Mouse (Mus musculus) T-helper 17 cell (primary cell): ENCODE data around the gene Tomm40.

Experiments
- in situ Hi-C, 2 experiments: fragments of 300-600 bp; cut with MboI, MseI; formaldehyde crosslinking; loops; 1 replicate in 1 of 2; 2 replicates in 1 of 2; pipeline ENCODE4 v1.15.1; 2025; ENCODE audit warnings: high pct_unique_total_duplicates in 2 of 2

Gene Tomm40

GRCm38 (mm10) chr7:19744590-19745385, 29.6 kb upstream of the Tomm40 start:
- in situ Hi-C loops, result loop anchor here in 1 of 2 experiments (5.0 kb wide), 1 partner anchor 67 kb away; the partner anchor contains the start of gene Apoc2

- in situ Hi-C loops, result loop anchor here in 1 of 2 experiments (5.0 kb wide), 1 partner anchor 66 kb away; the partner anchor contains the start of gene Apoc2
Measured at GRCm38 (mm10) chr7:19743791-19744190, 28.6 kb upstream of the Tomm40 start.

- in situ Hi-C loops, result loop anchor here in 1 of 2 experiments (5.0 kb wide), 1 partner anchor 65 kb away; the partner anchor contains the start of gene Apoc2
Measured at GRCm38 (mm10) chr7:19742468-19742867, 27.2 kb upstream of the Tomm40 start.

- in situ Hi-C loops, result loop anchor here in 1 of 2 experiments (5.0 kb wide), 1 partner anchor 64 kb away; the partner anchor contains the start of gene Apoc2
Measured at GRCm38 (mm10) chr7:19741329-19742031, 26.2 kb upstream of the Tomm40 start.

- in situ Hi-C loops, result loop anchor here in 1 of 2 experiments (5.0 kb wide), 1 partner anchor 63 kb away; the partner anchor contains the start of gene Apoc2
Measured at GRCm38 (mm10) chr7:19740269-19740668, 25.0 kb upstream of the Tomm40 start.

GRCm38 (mm10) chr7:19738771-19739170, 23.5 kb upstream of the Tomm40 start:
- in situ Hi-C loops, result loop anchor here in 1 of 2 experiments (10.0 kb wide), 1 partner anchor 834 kb away; no protein-coding TSS in a partner anchor

GRCm38 (mm10) chr7:19736389-19737057, 21.3 kb upstream of the Tomm40 start:
- in situ Hi-C loops, result loop anchor here in 1 of 2 experiments (10.0 kb wide), 1 partner anchor 832 kb away; no protein-coding TSS in a partner anchor

GRCm38 (mm10) chr7:19734178-19734666, 19.0 kb upstream of the Tomm40 start:
- in situ Hi-C loops, result loop anchor here in 1 of 2 experiments (10.0 kb wide), 1 partner anchor 829 kb away; no protein-coding TSS in a partner anchor

GRCm38 (mm10) chr7:19726541-19726940, 11.3 kb upstream of the Tomm40 start:
- in situ Hi-C loops, result no loop called here

- in situ Hi-C loops, result no loop called here
Measured at GRCm38 (mm10) chr7:19724167-19724566, 8.9 kb upstream of the Tomm40 start.

- in situ Hi-C loops, result no loop called here
Measured at GRCm38 (mm10) chr7:19722754-19723195, 7.5 kb upstream of the Tomm40 start.

- in situ Hi-C loops, result loop anchor here in 1 of 2 experiments (5.0 kb wide), 1 partner anchor 58 kb away; no protein-coding TSS in a partner anchor
Measured at GRCm38 (mm10) chr7:19719200-19719599, 4.0 kb upstream of the Tomm40 start.

- in situ Hi-C loops, result loop anchor here in 1 of 2 experiments (5.0 kb wide), 1 partner anchor 59 kb away; no protein-coding TSS in a partner anchor
Measured at GRCm38 (mm10) chr7:19718297-19718952, 3.2 kb upstream of the Tomm40 start.

- in situ Hi-C loops, result loop anchor here in 1 of 2 experiments (5.0 kb wide), 1 partner anchor 60 kb away; no protein-coding TSS in a partner anchor
Measured at GRCm38 (mm10) chr7:19717346-19717745, 2.1 kb upstream of the Tomm40 start.

GRCm38 (mm10) chr7:19716822-19717221, 1.6 kb upstream of the Tomm40 start:
- in situ Hi-C loops, result loop anchor here in 1 of 2 experiments (5.0 kb wide), 1 partner anchor 60 kb away; no protein-coding TSS in a partner anchor

- in situ Hi-C loops, result loop anchor here in 1 of 2 experiments (5.0 kb wide), 1 partner anchor 61 kb away; no protein-coding TSS in a partner anchor
Measured at GRCm38 (mm10) chr7:19716055-19716682, 931 bp upstream of the Tomm40 start.

GRCm38 (mm10) chr7:19714836-19715235, 402 bp downstream of the Tomm40 start:
- in situ Hi-C loops, result loop anchor here in 1 of 2 experiments (5.0 kb wide), 2 partner anchors 48 to 62 kb away; partner anchors contain the start of gene Clptm1

GRCm38 (mm10) chr7:19713598-19713997, 1.6 kb downstream of the Tomm40 start:
- in situ Hi-C loops, result loop anchor here in 1 of 2 experiments (5.0 kb wide), 1 partner anchor 46 kb away; the partner anchor contains the start of gene Clptm1

GRCm38 (mm10) chr7:19713196-19713595, 2.0 kb downstream of the Tomm40 start:
- in situ Hi-C loops, result loop anchor here in 1 of 2 experiments (5.0 kb wide), 1 partner anchor 46 kb away; the partner anchor contains the start of gene Clptm1
